Mouse (Mus musculus) neural tube, embryonic 11.5 days (tissue): ENCODE data around the gene Camta2. TPM values are rescaled to one million over a fixed set of nuclear protein-coding genes. Genes with fewer than 3 reads are reported as not detected.

Experiments used
- ATAC-seq: fragments of 200-750 bp; cut with Nextera tagmentation; 2 replicates; pipeline ENCODE4 v1.8.0; 2017; ENCODE audit warnings: moderate number of reproducible peaks, mild to moderate bottlenecking, moderate TSS enrichment, moderate library complexity; ENCODE audit not compliant: insufficient read depth, low FRiP score, low TSS enrichment
- DNase-seq: peaks from one replicate; pipeline ENCODE4 v3.0.0-alpha.2; 2015; ENCODE audit warnings: low spot score
- H3K27ac ChIP-seq: fragments of 300-500 bp; sonication (generic); 2 replicates; pipeline ENCODE4 v1.5.1; 2014; ENCODE audit warnings: low read depth, mild to moderate bottlenecking, low read length
- H3K27me3 ChIP-seq: fragments of 300-500 bp; sonication (generic); 2 replicates; pipeline ENCODE4 v1.6.1; 2014; ENCODE audit warnings: mild to moderate bottlenecking, low read length, mixed read lengths; ENCODE audit not compliant: control insufficient read depth, insufficient read depth
- H3K36me3 ChIP-seq: fragments of 300-500 bp; sonication (generic); 2 replicates; pipeline ENCODE4 v1.6.1; 2014; ENCODE audit warnings: mild to moderate bottlenecking, low read length, moderate library complexity, mixed read lengths; ENCODE audit not compliant: control insufficient read depth, insufficient read depth
- H3K4me1 ChIP-seq: fragments of 300-500 bp; sonication (generic); 2 replicates; pipeline ENCODE4 v1.6.1; 2014; ENCODE audit warnings: low read length, mixed read lengths; ENCODE audit not compliant: control insufficient read depth, insufficient read depth
- H3K4me2 ChIP-seq: fragments of 300-500 bp; sonication (generic); 2 replicates; pipeline ENCODE4 v1.6.1; 2014; ENCODE audit warnings: low read depth, mild to moderate bottlenecking, moderate library complexity
- H3K4me3 ChIP-seq: fragments of 300-500 bp; sonication (generic); 2 replicates; pipeline ENCODE4 v1.5.1; 2014; ENCODE audit warnings: low read depth, low read length
- H3K9ac ChIP-seq: fragments of 300-500 bp; sonication (generic); 2 replicates; pipeline ENCODE4 v1.6.1; 2014; ENCODE audit warnings: mild to moderate bottlenecking, low read length
- H3K9me3 ChIP-seq: fragments of 300-500 bp; sonication (generic); 2 replicates; pipeline ENCODE4 v1.6.1; 2016; ENCODE audit warnings: low read length; ENCODE audit not compliant: control insufficient read depth
- WGBS: fragments of 180-500 bp; shearing (Covaris S2); extraction: QIAGEN DNeasy Blood & Tissue Kit; methylation state at CpG from one replicate; pipeline ENCODE4 v1.1.7; 2014; 5-methylcytosine and 5-hydroxymethylcytosine counted together
- polyA plus RNA-seq: library from polyadenylated mRNA; unstranded; fragments of >200 nt; fragmentation: Nextera tagmentation; extraction: Ambion mirVana; gene quantifications from 2 replicates; pipeline ENCODE4 v1.2.1, GENCODE M21; 2014

Camta2 gene
- polyA plus RNA-seq, 1 experiment from 2014 or later, result 10.7 TPM

DNA sequence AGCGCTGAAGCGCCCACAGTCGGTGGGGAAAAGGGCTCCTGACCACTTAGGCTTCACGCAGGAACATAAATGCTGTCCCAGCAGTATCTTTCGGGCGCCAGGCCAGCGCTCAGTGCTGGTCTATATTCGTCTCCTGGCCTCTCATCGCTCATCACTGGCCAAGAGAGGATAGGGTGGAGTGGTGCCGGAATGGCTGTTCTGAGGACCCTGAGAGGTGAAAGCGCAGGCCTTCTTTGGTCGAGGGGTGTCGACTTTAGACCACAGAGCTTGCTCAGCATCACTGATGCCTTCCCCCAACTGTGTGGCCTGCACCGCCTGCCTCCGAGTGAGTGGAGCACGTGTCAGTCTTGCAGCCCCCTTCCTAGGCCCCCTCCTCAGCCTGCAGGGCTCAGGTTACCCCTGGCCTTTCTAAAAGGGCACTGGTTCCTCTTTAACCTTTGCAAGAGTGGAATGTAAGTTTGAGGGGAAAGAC is 31.4 kb downstream of the Camta2 start:
- H3K9ac ChIP-seq, result peak overlapping the region; percentile 98
- H3K27me3 ChIP-seq, result no peaks in the 10 kb centered on the region
- peak overlapping the region; percentile 100 for H3K4me3 ChIP-seq
- H3K36me3 ChIP-seq, result peaks cover 3% of the 10 kb centered on the region; the same call in 1 of the 2 replicates
- peak; percentile 44 for DNase-seq
- 3% methylated on average over 16 of the region's 16 CpGs for WGBS
- peak overlapping the region; percentile 86 for H3K4me2 ChIP-seq
- H3K4me1 ChIP-seq, result peaks cover 19% of the 10 kb centered on the region
- H3K27ac ChIP-seq, result peak overlapping the region; percentile 97
- no peak for ATAC-seq
- H3K9me3 ChIP-seq, result no peaks in the 10 kb centered on the region

GRCm38 (mm10) chr11:70655571-70656455 is 32.1 kb downstream of the Camta2 start:
- Histone ChIP-seq H3K4me3 (peak overlapping the region; percentile 100), H3K9me3 (no peaks in the 10 kb centered on the region), H3K4me2 (peak overlapping the region; percentile 86), H3K27ac (peak overlapping the region; percentile 97), H3K36me3 (peaks cover 5% of the 10 kb centered on the region; the same call in 1 of the 2 replicates), H3K4me1 (peaks cover 21% of the 10 kb centered on the region), H3K27me3 (no peaks in the 10 kb centered on the region), H3K9ac (peak overlapping the region; percentile 98)
- DNase-seq (peak; percentile 68), ATAC-seq (peak; percentile 49; the same call in 1 of the 2 replicates)
- WGBS, result under 1% methylated on average over 60 of the region's 61 CpGs

DNA sequence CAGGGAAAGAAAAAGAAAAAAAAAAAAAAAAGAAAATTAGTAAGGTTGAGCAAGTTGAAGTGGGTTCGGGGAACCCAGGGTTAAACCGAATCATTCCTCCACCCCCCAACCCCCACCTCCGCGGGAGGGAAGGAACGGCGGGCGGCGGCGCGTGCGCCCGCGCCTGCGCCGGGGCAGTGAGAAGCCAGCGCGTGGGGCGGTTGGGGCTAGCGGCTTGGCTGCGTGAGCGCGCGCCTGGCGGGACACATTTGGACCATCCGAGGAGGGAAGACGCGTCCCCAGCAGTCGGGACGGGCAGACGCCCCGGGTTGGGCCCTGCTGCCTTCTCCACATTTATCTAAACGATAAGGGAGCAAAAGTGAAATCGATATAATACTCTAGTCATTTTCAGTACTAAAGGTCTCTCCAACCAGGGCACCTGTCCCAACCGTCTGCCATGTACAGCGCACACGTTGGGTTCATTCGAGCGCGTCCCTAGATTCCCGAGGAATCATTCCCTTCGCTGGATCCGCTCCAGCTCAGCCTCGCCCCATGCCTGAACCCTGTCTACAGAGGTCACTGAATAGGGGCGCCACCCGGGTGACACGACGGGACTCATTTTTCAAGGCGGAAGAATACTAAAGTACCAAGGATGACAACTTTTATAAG is 32.9 kb downstream of the Camta2 start:
- H3K27me3 ChIP-seq, result no peaks in the 10 kb centered on the region
- WGBS, result 0% methylated on average over 47 of the region's 48 CpGs
- peaks cover 24% of the 10 kb centered on the region for H3K4me1 ChIP-seq
- peak overlapping the region; percentile 98 for H3K9ac ChIP-seq
- H3K4me3 ChIP-seq, result peak overlapping the region; percentile 100
- peaks cover 10% of the 10 kb centered on the region; the same call in 1 of the 2 replicates for H3K36me3 ChIP-seq
- H3K9me3 ChIP-seq, result no peaks in the 10 kb centered on the region
- H3K4me2 ChIP-seq, result peak overlapping the region; percentile 86
- ATAC-seq (peak; percentile 49), DNase-seq (peak; percentile 90)
- peak overlapping the region; percentile 97 for H3K27ac ChIP-seq

DNA sequence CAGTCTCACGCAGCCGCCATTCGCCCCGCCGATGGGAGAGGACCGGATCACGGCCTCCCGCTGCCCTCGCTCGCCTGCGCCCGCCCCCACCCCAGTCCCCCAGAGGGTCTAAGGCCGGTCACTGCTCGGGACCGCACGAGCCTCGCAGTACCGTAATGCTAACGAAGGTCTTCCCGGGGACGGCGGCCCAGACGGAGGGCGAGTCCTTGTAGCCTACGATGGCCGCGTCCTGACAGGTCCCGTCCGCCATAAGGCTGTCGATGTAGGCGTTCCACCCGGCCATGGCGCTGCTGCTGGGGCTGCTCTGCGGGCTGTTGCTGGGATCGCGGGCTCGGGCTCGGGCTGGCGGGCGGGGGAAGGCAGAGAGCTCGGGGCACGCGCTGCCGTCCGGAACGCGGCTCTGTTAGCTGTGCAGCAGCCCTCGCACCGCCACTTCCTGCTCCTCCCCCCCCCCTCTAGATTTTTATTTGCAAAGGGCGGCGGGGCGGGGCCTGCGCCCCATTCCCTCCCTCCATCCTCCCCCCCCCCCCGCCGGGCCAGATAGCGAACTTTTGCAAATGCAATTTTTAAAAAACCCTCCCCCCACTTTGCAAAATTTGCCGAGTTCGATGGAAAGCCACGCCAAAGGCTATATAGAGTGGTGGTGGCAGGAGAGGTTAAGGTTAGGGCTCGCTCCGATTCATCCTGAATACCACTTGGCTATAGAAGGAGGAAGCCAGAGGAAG is 33.5 kb downstream of the Camta2 start, which contains the start of gene Pfn1:
Gene Pfn1 (minus strand): TSS at position 447 of the 725 bp plus-strand sequence.
- 0% methylated on average over 49 of the region's 61 CpGs for WGBS
- peaks cover 13% of the 10 kb centered on the region for H3K36me3 ChIP-seq

GRCm38 (mm10) chr11:70653345-70654197 is 34.3 kb downstream of the Camta2 start:
- Histone ChIP-seq H3K36me3 (peaks cover 13% of the 10 kb centered on the region), H3K9me3 (no peaks in the 10 kb centered on the region), H3K4me1 (peaks cover 24% of the 10 kb centered on the region), H3K4me2 (peak overlapping the region; percentile 86), H3K9ac (peak overlapping the region; percentile 98), H3K27ac (peak overlapping the region; percentile 97), H3K4me3 (peak overlapping the region; percentile 100), H3K27me3 (no peaks in the 10 kb centered on the region)
- DNase-seq, result peak; percentile 80
- 1% methylated on average over 45 of the region's 63 CpGs for WGBS
- peak; percentile 60 for ATAC-seq

More for the DNA sequence above, 33.5 kb downstream of the Camta2 start, which contains the start of gene Pfn1:
- Histone ChIP-seq H3K9ac (peak within 1 kb of the TSS; percentile 98), H3K27me3 (no peaks in the 10 kb centered on the region), H3K27ac (peak within 1 kb of the TSS; percentile 97), H3K4me3 (peak within 1 kb of the TSS; percentile 100), H3K9me3 (no peaks in the 10 kb centered on the region), H3K4me2 (peak within 1 kb of the TSS; percentile 86), H3K4me1 (peaks cover 24% of the 10 kb centered on the region)
- peak; percentile 27 for ATAC-seq
- peak; percentile 83 for DNase-seq

DNA sequence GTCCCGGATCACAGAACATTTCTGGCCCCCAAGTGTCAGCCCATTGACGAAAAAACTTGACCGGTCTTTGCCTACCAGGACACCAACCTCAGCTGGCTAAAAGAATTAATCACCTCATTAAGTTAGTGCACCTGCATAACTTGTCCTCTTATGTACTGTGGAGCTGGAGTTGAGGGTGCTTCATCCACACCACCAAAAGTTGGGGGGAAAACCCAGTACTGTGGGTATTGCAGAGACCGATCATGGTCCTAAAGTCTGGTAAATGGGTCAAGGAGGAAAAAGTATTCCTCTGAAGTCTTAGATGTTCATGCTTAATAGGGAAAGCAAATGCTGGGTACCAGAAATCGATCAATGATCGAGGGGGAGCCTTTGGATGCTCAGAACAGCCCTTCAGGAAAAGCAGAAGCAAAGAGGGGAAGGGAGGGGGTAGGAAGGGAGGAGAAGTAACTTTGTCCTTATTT is 35.0 kb downstream of the Camta2 start:
- no peak for ATAC-seq
- 66% methylated on average over 6 of the region's 6 CpGs for WGBS
- peak overlapping the region; percentile 100 for H3K4me3 ChIP-seq
- no peaks in the 10 kb centered on the region for H3K9me3 ChIP-seq
- no peaks in the 10 kb centered on the region for H3K27me3 ChIP-seq
- peaks cover 13% of the 10 kb centered on the region for H3K36me3 ChIP-seq
- peaks cover 30% of the 10 kb centered on the region for H3K4me1 ChIP-seq
- peak overlapping the region; percentile 86 for H3K4me2 ChIP-seq
- no peak for DNase-seq
- peak overlapping the region; percentile 98 for H3K9ac ChIP-seq
- peak overlapping the region; percentile 97; the same call in 1 of the 2 replicates for H3K27ac ChIP-seq

DNA sequence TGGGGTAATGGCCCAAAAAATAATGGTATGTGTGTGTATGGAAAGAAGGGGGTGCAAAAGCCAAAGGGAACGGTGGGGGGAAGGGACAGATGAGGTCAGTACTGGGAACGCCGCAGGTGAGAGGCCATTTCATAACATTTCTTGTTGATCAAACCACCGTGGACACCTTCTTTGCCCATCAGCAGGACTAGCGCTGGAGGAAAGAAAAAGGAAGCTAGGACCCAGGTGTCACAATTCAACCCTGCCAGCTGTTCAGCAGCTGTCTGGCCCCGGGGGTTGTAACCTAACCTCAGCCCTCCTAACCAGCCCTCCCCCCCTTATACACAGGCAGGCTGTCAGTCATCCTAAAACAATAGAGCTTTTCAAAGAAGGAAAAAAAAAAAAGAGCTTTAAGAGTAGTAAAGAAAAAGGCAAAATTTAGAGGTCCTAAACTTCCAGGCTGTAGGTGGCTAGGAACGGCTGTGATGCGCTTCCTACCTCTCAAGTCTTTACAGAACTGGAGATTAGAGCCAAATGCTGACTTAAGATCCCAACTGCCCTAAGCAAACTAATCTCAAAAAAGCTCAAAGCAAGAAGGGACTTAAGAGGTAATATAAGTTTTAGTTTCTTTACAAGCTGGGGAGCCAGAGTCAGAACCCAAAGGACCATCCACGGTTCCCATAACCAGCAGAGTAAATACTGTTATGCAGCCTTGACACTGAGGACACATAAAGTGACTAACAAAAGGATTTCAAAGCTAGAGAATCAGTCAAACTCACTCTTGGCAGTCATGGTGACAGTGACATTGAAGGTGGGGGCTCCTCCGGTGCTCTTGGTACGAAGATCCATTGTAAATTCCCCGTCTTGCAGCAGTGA is 35.6 kb downstream of the Camta2 start:
- H3K9ac ChIP-seq, result peak overlapping the region; percentile 98; the same call in 1 of the 2 replicates
- peaks cover 33% of the 10 kb centered on the region for H3K4me1 ChIP-seq
- no peak for DNase-seq
- H3K27me3 ChIP-seq, result no peaks in the 10 kb centered on the region
- peak overlapping the region; percentile 100 for H3K4me3 ChIP-seq
- H3K36me3 ChIP-seq, result peaks cover 13% of the 10 kb centered on the region
- ATAC-seq, result no peak
- 70% methylated on average over 12 of the region's 12 CpGs for WGBS
- no peak overlapping the region for H3K27ac ChIP-seq
- no peaks in the 10 kb centered on the region for H3K9me3 ChIP-seq
- H3K4me2 ChIP-seq, result peak overlapping the region; percentile 86
